Mouse (Mus musculus) stomach, postnatal 0 days (tissue): Measurements from ENCODE around the gene Gpm6b.

Experiments
- CTCF ChIP-seq: IDR thresholded peaks from 2 replicates; pipeline ENCODE4 v1.5.1; 2016; ENCODE audit warnings: antibody characterized with exemption, low read depth, mild to moderate bottlenecking, moderate library complexity
- EP300 ChIP-seq: optimal IDR thresholded peaks from 2 replicates; pipeline ENCODE3; 2016; ENCODE audit warnings: antibody characterized with exemption

GRCm38 (mm10) chrX:166359927-166360440 lies 121.3 kb downstream of the Gpm6b start:
- TF ChIP-seq CTCF (no peak), EP300 (no peak)
